29 mouse cellular contexts compared by ENCODE assay signal in genomic region chr2:113573154-113573553, GRCm38 (mm10).
DNase-seq lines count a peak whose midpoint lies in the region; ATAC-seq and TF ChIP-seq lines count a peak whose summit lies in the region.
"Had no signal": no experiment of that assay in that cellular context is flagged by ENCODE, and none has a peak within 500 bp of the region (broad histone marks: within the 10 kb centered on the region; RNA-seq: fewer than 3 reads in every experiment).

No protein-coding gene starts in this region.

- H3K4me3 ChIP-seq in embryonic facial prominence, embryonic 11.5 days (ENCODE audit: low read depth, low read length) = no peak overlapping the region
- no peak overlapping the region for H3K4me3 ChIP-seq in embryonic fibroblast, embryonic 13.5 days (ENCODE audit: insufficient read depth, low read length)
- H3K4me3 ChIP-seq: forebrain, embryonic 13.5 days; gastrocnemius, adult 2 months; heart, adult 2 months; heart, embryonic 13.5 days; hindbrain, embryonic 12.5 days; intestine, embryonic 15.5 days; liver, embryonic 15.5 days; midbrain, embryonic 12.5 days; myocyte; neural tube, embryonic 12.5 days had no signal

- WGBS in embryonic facial prominence, embryonic 11.5 days = 43% methylated on average over 6 of the region's 6 CpGs

- no peak for TF ChIP-seq CTCF in embryonic fibroblast, embryonic 13.5 days (IDR thresholded peaks at IDR 0.05; ENCODE audit: borderline replicate concordance, insufficient read depth, low read length)

- H3K27ac ChIP-seq in embryonic facial prominence, embryonic 11.5 days (replicated peaks; ENCODE audit: low read depth, low read length) = no peak overlapping the region
- peak overlapping the region; percentile 21; the same call in 1 of the 2 replicates for H3K27ac ChIP-seq in embryonic fibroblast, embryonic 13.5 days (ENCODE audit: insufficient read depth, low read length)
- H3K27ac ChIP-seq: forebrain, embryonic 13.5 days; gastrocnemius, adult 2 months; heart, adult 2 months; heart, embryonic 13.5 days; hindbrain, embryonic 12.5 days; hindbrain, postnatal 0 days; intestine, embryonic 15.5 days; liver, embryonic 15.5 days; midbrain, embryonic 12.5 days; neural tube, embryonic 12.5 days had no signal

- H3K4me1 ChIP-seq in embryonic facial prominence, embryonic 11.5 days (ENCODE audit: control insufficient read depth, insufficient read depth, low read length) = no peaks in the 10 kb centered on the region
- H3K4me1 ChIP-seq in embryonic fibroblast, embryonic 13.5 days (ENCODE audit: control insufficient read depth, insufficient read depth, low read length) = no peaks in the 10 kb centered on the region; the same call in 1 of the 2 replicates
- H3K4me1 ChIP-seq: forebrain, embryonic 13.5 days; heart, embryonic 13.5 days; hindbrain, embryonic 12.5 days; intestine, embryonic 15.5 days; liver, embryonic 15.5 days; midbrain, embryonic 12.5 days; neural tube, embryonic 12.5 days had no signal

- no peak overlapping the region for H3K4me2 ChIP-seq in embryonic facial prominence, embryonic 11.5 days (ENCODE audit: low read depth, low read length)
- H3K4me2 ChIP-seq: forebrain, embryonic 13.5 days; heart, embryonic 13.5 days; hindbrain, embryonic 12.5 days; intestine, embryonic 15.5 days; liver, embryonic 15.5 days; midbrain, embryonic 12.5 days; neural tube, embryonic 12.5 days had no signal

- H3K9me3 ChIP-seq in embryonic facial prominence, embryonic 11.5 days (replicated peaks; ENCODE audit: control insufficient read depth, low read length) = no peaks in the 10 kb centered on the region
- H3K9me3 ChIP-seq: forebrain, embryonic 13.5 days; heart, embryonic 13.5 days; hindbrain, embryonic 12.5 days; intestine, embryonic 15.5 days; liver, embryonic 15.5 days; midbrain, embryonic 12.5 days; neural tube, embryonic 12.5 days had no signal

- no peak for TF ChIP-seq POLR2A in embryonic fibroblast, embryonic 13.5 days (IDR thresholded peaks at IDR 0.05; ENCODE audit: low read depth, low read length)

- H3K9ac ChIP-seq in embryonic facial prominence, embryonic 11.5 days (replicated peaks; ENCODE audit: low read length) = no peak overlapping the region
- H3K9ac ChIP-seq: forebrain, embryonic 13.5 days; heart, embryonic 13.5 days; hindbrain, embryonic 12.5 days; intestine, embryonic 15.5 days; liver, embryonic 15.5 days; midbrain, embryonic 12.5 days; neural tube, embryonic 12.5 days had no signal

- no peak; the same call in 1 of the 2 replicates for ATAC-seq in embryonic facial prominence, embryonic 11.5 days (replicated peaks; ENCODE audit: insufficient number of reproducible peaks, low FRiP score, low TSS enrichment, low read depth)
- ATAC-seq: forebrain, embryonic 13.5 days; hindbrain, postnatal 0 days; intestine, embryonic 15.5 days had no signal

- no peaks in the 10 kb centered on the region for H3K36me3 ChIP-seq in embryonic facial prominence, embryonic 11.5 days (replicated peaks; ENCODE audit: control insufficient read depth, insufficient read depth, low read depth, low read length)
- H3K36me3 ChIP-seq: G1E; heart, embryonic 13.5 days; hindbrain, embryonic 12.5 days; intestine, embryonic 15.5 days; liver, embryonic 15.5 days; midbrain, embryonic 12.5 days; neural tube, embryonic 12.5 days had no signal

- no peaks in the 10 kb centered on the region for H3K27me3 ChIP-seq in embryonic facial prominence, embryonic 11.5 days (ENCODE audit: control insufficient read depth, insufficient read depth, low read length)
- H3K27me3 ChIP-seq: forebrain, embryonic 13.5 days; heart, embryonic 13.5 days; hindbrain, embryonic 12.5 days; intestine, embryonic 15.5 days; liver, embryonic 15.5 days; midbrain, embryonic 12.5 days; neural tube, embryonic 12.5 days had no signal

- peak; percentile 6 to 15 for DNase-seq in cerebellum, postnatal 14 days
- DNase-seq in cerebellum, postnatal 4 days (ENCODE audit: low spot score in 2 of 2) = no peak
- DNase-seq in lung, adult 18-20 months = peak; percentile 2 to 4
- DNase-seq in lung, postnatal 4 days = no peak
- peak; percentile 51 for DNase-seq in embryonic facial prominence, embryonic 11.5 days (ENCODE audit: low spot score)
- no peak for DNase-seq in thymus, postnatal 14 days
- DNase-seq: adrenal gland, adult 8-10 months; cerebellum, adult 8-10 months; gastrocnemius, adult 2 months; gastrocnemius, postnatal 36 days; heart, adult 2 months; kidney, adult 8-10 months; kidney, postnatal 10 days; layer of hippocampus, adult 9-11 months; right cerebral cortex, adult 18-20 months; spleen, adult 18-20 months; thymus, adult 2 months; thymus, postnatal 4 days had no signal

Comparison
In these comparisons a context has a peak if more than half of its experiments do, and no peak if none do; other contexts are left out.
1. DNase-seq: peak in cerebellum, postnatal 14 days (2 of 2), lung, adult 18-20 months (2 of 2) and embryonic facial prominence, embryonic 11.5 days (single experiment); none in cerebellum, postnatal 4 days (0 of 2), lung, postnatal 4 days (0 of 2) and thymus, postnatal 14 days (single experiment).